Mouse (Mus musculus) ES-CJ7 (cell line): ENCODE data around the gene Csrp3.

ENCODE experiments used
- DNase-seq: peaks from one replicate; pipeline ENCODE4 v3.0.0; 2011; ENCODE audit warnings: low read depth, low spot score

Csrp3 gene

GRCm38 (mm10) chr7:48847820-48848650 lies at the start of gene Csrp3:
Csrp3 (minus strand) TSS chr7:48848033.
- DNase-seq, result no peak

- DNase-seq, result no peak
Observed at GRCm38 (mm10) chr7:48896051-48896450, 48.2 kb upstream of the Csrp3 start.

- no peak for DNase-seq
Observed at GRCm38 (mm10) chr7:48895475-48895874, 47.6 kb upstream of the Csrp3 start.

- DNase-seq, result no peak
Observed at GRCm38 (mm10) chr7:48894763-48895162, 46.9 kb upstream of the Csrp3 start.

GRCm38 (mm10) chr7:48894152-48894551 lies 46.3 kb upstream of the Csrp3 start:
- peak; percentile 32 for DNase-seq

GRCm38 (mm10) chr7:48893093-48893492 lies 45.3 kb upstream of the Csrp3 start:
- DNase-seq, result no peak

- no peak for DNase-seq
Observed at GRCm38 (mm10) chr7:48891029-48891428, 43.2 kb upstream of the Csrp3 start.

GRCm38 (mm10) chr7:48888751-48889150 lies 40.9 kb upstream of the Csrp3 start:
- no peak for DNase-seq

- no peak for DNase-seq
Observed at GRCm38 (mm10) chr7:48887973-48888372, 40.1 kb upstream of the Csrp3 start.

GRCm38 (mm10) chr7:48884266-48884611 lies 36.4 kb upstream of the Csrp3 start:
- no peak for DNase-seq

- no peak for DNase-seq
Observed at GRCm38 (mm10) chr7:48883525-48884265, 35.9 kb upstream of the Csrp3 start.

- DNase-seq, result peak; percentile 34
Observed at GRCm38 (mm10) chr7:48881971-48882609, 34.3 kb upstream of the Csrp3 start.

GRCm38 (mm10) chr7:48881486-48881885 lies 33.7 kb upstream of the Csrp3 start, which contains the start of gene E2f8:
E2f8 (minus strand) TSS chr7:48881596.
- DNase-seq, result peak; percentile 64

GRCm38 (mm10) chr7:48880591-48881481 lies 33.0 kb upstream of the Csrp3 start:
- DNase-seq, result peak; percentile 96

GRCm38 (mm10) chr7:48879574-48879973 lies 31.7 kb upstream of the Csrp3 start:
- DNase-seq, result no peak

GRCm38 (mm10) chr7:48877786-48878390 lies 30.1 kb upstream of the Csrp3 start:
- DNase-seq, result no peak

- peak; percentile 77 for DNase-seq
Observed at GRCm38 (mm10) chr7:48876526-48876925, 28.7 kb upstream of the Csrp3 start.

GRCm38 (mm10) chr7:48875096-48875495 lies 27.3 kb upstream of the Csrp3 start:
- DNase-seq, result no peak

- no peak for DNase-seq
Observed at GRCm38 (mm10) chr7:48871292-48871691, 23.5 kb upstream of the Csrp3 start.

GRCm38 (mm10) chr7:48870579-48871180 lies 22.8 kb upstream of the Csrp3 start:
- no peak for DNase-seq
